Mouse (Mus musculus) heart, adult 2 months (tissue): ENCODE data around the gene Mpp3. TPM values are rescaled to one million over a fixed set of nuclear protein-coding genes. Genes with fewer than 3 reads are reported as not detected.

Experiments
- DNase-seq, 2 experiments: peaks; one replicate each; pipeline ENCODE4 v3.0.0; 2021
- H3K27ac ChIP-seq: fragments of 200-600 bp; 2 replicates; pipeline ENCODE4 v1.8.1; 2022
- H3K27me3 ChIP-seq: fragments of 200-500 bp; 2 replicates; pipeline ENCODE4 v1.6.1; 2012; ENCODE audit warnings: mild to moderate bottlenecking, low read length, inconsistent platforms, mixed read lengths; ENCODE audit not compliant: control insufficient read depth, insufficient read depth
- H3K36me3 ChIP-seq: fragments of 200-500 bp; 2 replicates; pipeline ENCODE4 v1.6.1; 2012; ENCODE audit warnings: low read length, inconsistent platforms; ENCODE audit not compliant: control insufficient read depth, insufficient read depth
- H3K4me1 ChIP-seq: fragments of 200-500 bp; 2 replicates; pipeline ENCODE4 v1.6.1; 2011; ENCODE audit warnings: low read length; ENCODE audit not compliant: control insufficient read depth, insufficient read depth
- H3K4me3 ChIP-seq: fragments of 200-600 bp; 2 replicates; pipeline ENCODE4 v1.8.1; 2022
- H3K79me2 ChIP-seq: fragments of 200-500 bp; replicated peaks from 2 replicates; pipeline ENCODE4 v1.6.1; 2012; ENCODE audit warnings: mild to moderate bottlenecking, inconsistent platforms, low read length, moderate library complexity, mixed read lengths; ENCODE audit not compliant: control insufficient read depth, insufficient read depth
- H3K9ac ChIP-seq: fragments of 200-500 bp; 2 replicates; pipeline ENCODE4 v1.6.1; 2012; ENCODE audit warnings: low read depth, mild to moderate bottlenecking, control low read depth, inconsistent platforms, low read length, mixed read lengths
- CTCF ChIP-seq: fragments of 200-600 bp; IDR thresholded peaks from 2 replicates; pipeline ENCODE4 v1.8.1; 2022; ENCODE audit warnings: antibody characterized with exemption, mild to moderate bottlenecking, moderate library complexity
- EP300 ChIP-seq: fragments of 200-500 bp; IDR thresholded peaks from 2 replicates; pipeline ENCODE4 v1.6.1; 2011; ENCODE audit warnings: low read depth, low read length, control low read depth; ENCODE audit not compliant: insufficient read depth
- POLR2A ChIP-seq: fragments of 200-500 bp; IDR thresholded peaks from 2 replicates; pipeline ENCODE4 v1.6.1; 2011; ENCODE audit warnings: mild to moderate bottlenecking, low read depth, low read length, control low read depth; ENCODE audit not compliant: insufficient read depth
- WGBS: fragments of 180-500 bp; shearing (Covaris S2); methylation state at CpG from one replicate; pipeline ENCODE4 v1.1.7; 2018; 5-methylcytosine and 5-hydroxymethylcytosine counted together
- intact Hi-C: fragments of 180-260 bp; cut with DNase I; formaldehyde crosslinking; loops from one replicate; pipeline ENCODE4 v1.15.1; 2025
- polyA plus RNA-seq: library from polyadenylated mRNA; depleted of rRNA; stranded (reverse); fragments of >200 nt; gene quantifications from 2 replicates; pipeline ENCODE4 v1.2.3, GENCODE M21; 2012
- total RNA-seq, 2 experiments: library from RNA; stranded (reverse); gene quantifications; 2 replicates each; pipeline ENCODE4 v1.2.3; 2021

The Mpp3 gene
- total and polyA plus RNA-seq, 3 experiments: 1.4 to 4.5 (median 1.5) TPM

GRCm38 (mm10) chr11:102039487-102040137 is 11.4 kb upstream of the Mpp3 start:
- intact Hi-C loops: loop anchor here (1.0 kb wide), 1 partner anchor 53 kb away; no protein-coding TSS in a partner anchor
- no peaks in the 10 kb centered on the region for H3K36me3 ChIP-seq
- TF ChIP-seq CTCF (no peak), POLR2A (no peak), EP300 (no peak)
- WGBS: 38% methylated on average over 13 of the region's 13 CpGs
- DNase-seq: no peak
- H3K27me3 ChIP-seq: no peaks in the 10 kb centered on the region
- no peaks in the 10 kb centered on the region for H3K79me2 ChIP-seq
- H3K9ac ChIP-seq: no peak overlapping the region
- H3K27ac ChIP-seq: peak overlapping the region; percentile 70
- 0 out of 2 replicates have a peak overlapping the region, but pooled peaks have one; percentile 12 for H3K4me3 ChIP-seq
- no peaks in the 10 kb centered on the region; the same call in 1 of the 2 replicates for H3K4me1 ChIP-seq

GRCm38 (mm10) chr11:102037789-102038188 is 9.5 kb upstream of the Mpp3 start:
- Histone ChIP-seq H3K9ac (no peak overlapping the region), H3K27ac (no peak overlapping the region), H3K4me1 (no peaks in the 10 kb centered on the region), H3K79me2 (no peaks in the 10 kb centered on the region), H3K4me3 (no peak overlapping the region), H3K36me3 (no peaks in the 10 kb centered on the region), H3K27me3 (no peaks in the 10 kb centered on the region)
- TF ChIP-seq EP300 (no peak), CTCF (no peak), POLR2A (no peak)
- 84% methylated on average over 6 of the region's 6 CpGs for WGBS
- no peak for DNase-seq
- intact Hi-C loops: no loop called here

- TF ChIP-seq CTCF: no peak
- TF ChIP-seq POLR2A: no peak
- no peak for TF ChIP-seq EP300
- WGBS: 75% methylated on average over 7 of the region's 7 CpGs
- no peaks in the 10 kb centered on the region for H3K79me2 ChIP-seq
- no peak for DNase-seq
- H3K9ac ChIP-seq: no peak overlapping the region
- no peak overlapping the region for H3K4me3 ChIP-seq
- H3K4me1 ChIP-seq: no peaks in the 10 kb centered on the region
- no peak overlapping the region for H3K27ac ChIP-seq
- H3K36me3 ChIP-seq: no peaks in the 10 kb centered on the region
- H3K27me3 ChIP-seq: no peaks in the 10 kb centered on the region
- intact Hi-C loops: no loop called here
Measured at GRCm38 (mm10) chr11:102036336-102036735, 8.1 kb upstream of the Mpp3 start.

- H3K36me3 ChIP-seq: no peaks in the 10 kb centered on the region
- H3K9ac ChIP-seq: no peak overlapping the region
- no peak overlapping the region for H3K27ac ChIP-seq
- H3K4me1 ChIP-seq: no peaks in the 10 kb centered on the region
- H3K27me3 ChIP-seq: no peaks in the 10 kb centered on the region
- H3K79me2 ChIP-seq: no peaks in the 10 kb centered on the region
- 82% methylated on average over 5 of the region's 5 CpGs for WGBS
- TF ChIP-seq POLR2A (no peak), CTCF (no peak), EP300 (no peak)
- intact Hi-C loops: no loop called here
- no peak for DNase-seq
- no peak overlapping the region for H3K4me3 ChIP-seq
Measured at GRCm38 (mm10) chr11:102035456-102035960, 7.2 kb upstream of the Mpp3 start.

GRCm38 (mm10) chr11:102034887-102035286 is 6.6 kb upstream of the Mpp3 start:
- H3K79me2 ChIP-seq: no peaks in the 10 kb centered on the region
- 59% methylated on average over 8 of the region's 8 CpGs for WGBS

GRCm38 (mm10) chr11:102033055-102033591 is 4.9 kb upstream of the Mpp3 start:
- intact Hi-C loops: no loop called here
- WGBS: 92% methylated on average over 12 of the region's 12 CpGs
- H3K27me3 ChIP-seq: no peaks in the 10 kb centered on the region

More at GRCm38 (mm10) chr11:102034887-102035286, 6.6 kb upstream of the Mpp3 start:
- DNase-seq: no peak
- no peak overlapping the region for H3K9ac ChIP-seq
- TF ChIP-seq EP300: no peak
- no peak for TF ChIP-seq POLR2A
- no peak for TF ChIP-seq CTCF
- intact Hi-C loops: no loop called here
- no peak overlapping the region for H3K27ac ChIP-seq
- no peak overlapping the region for H3K4me3 ChIP-seq
- no peaks in the 10 kb centered on the region for H3K27me3 ChIP-seq
- H3K4me1 ChIP-seq: no peaks in the 10 kb centered on the region
- no peaks in the 10 kb centered on the region for H3K36me3 ChIP-seq

More at GRCm38 (mm10) chr11:102033055-102033591, 4.9 kb upstream of the Mpp3 start:
- Histone ChIP-seq H3K27ac (no peak overlapping the region), H3K4me1 (no peaks in the 10 kb centered on the region), H3K36me3 (no peaks in the 10 kb centered on the region), H3K9ac (no peak overlapping the region), H3K4me3 (no peak overlapping the region), H3K79me2 (no peaks in the 10 kb centered on the region)
- no peak for TF ChIP-seq POLR2A
- TF ChIP-seq EP300: no peak
- no peak for TF ChIP-seq CTCF
- no peak for DNase-seq
